Mouse (Mus musculus) MEL (cell line): ENCODE data around the gene Gm17606. TPM values are rescaled to one million over a fixed set of nuclear protein-coding genes. Genes with fewer than 3 reads are reported as not detected.

Source experiments
- DNase-seq: peaks from one replicate; pipeline ENCODE4 v3.0.0; 2011; ENCODE audit warnings: low read depth, low spot score
- H3K27ac ChIP-seq: 2 replicates; pipeline ENCODE4 v1.5.1; 2012; ENCODE audit warnings: low read depth, mild to moderate bottlenecking, control low read depth, low read length, moderate library complexity; ENCODE audit not compliant: control insufficient read depth
- H3K27me3 ChIP-seq, 2 experiments: fragments of 150-350 bp in 1 of 2; sonication (generic) in 1 of 2; 2 replicates each; pipeline ENCODE4 v1.6.1; 2012; ENCODE audit warnings: low read length in 2 of 2, mild to moderate bottlenecking in 2 of 2, improper control_type of control experiment in 1 of 2, moderate library complexity in 1 of 2; ENCODE audit not compliant: insufficient read depth in 2 of 2, control insufficient read depth in 1 of 2
- H3K36me3 ChIP-seq, 2 experiments: 2 replicates each; pipeline ENCODE4 v1.6.1; 2012 to 2014; ENCODE audit warnings: low read length in 2 of 2, improper control_type of control experiment in 1 of 2, inconsistent platforms in 1 of 2, mild to moderate bottlenecking in 1 of 2; ENCODE audit not compliant: insufficient read depth in 2 of 2, control insufficient read depth in 1 of 2
- H3K4me1 ChIP-seq, 2 experiments: fragments of 150-350 bp in 1 of 2; sonication (generic) in 1 of 2; 2 replicates each; pipeline ENCODE4 v1.6.1; 2012; ENCODE audit warnings: low read length in 2 of 2, improper control_type of control experiment in 1 of 2, mild to moderate bottlenecking in 1 of 2; ENCODE audit not compliant: insufficient read depth in 2 of 2, control insufficient read depth in 1 of 2
- H3K4me3 ChIP-seq, 2 experiments: fragments of 150-350 bp in 1 of 2; sonication (generic) in 1 of 2; 2 replicates each; pipeline ENCODE4 v1.5.1; 2012; ENCODE audit warnings: low read depth in 2 of 2, low read length in 2 of 2, mild to moderate bottlenecking in 2 of 2, moderate library complexity in 2 of 2, control low read depth in 1 of 2, improper control_type of control experiment in 1 of 2; ENCODE audit not compliant: control insufficient read depth in 1 of 2, insufficient read depth in 1 of 2
- H3K79me2 ChIP-seq: 2 replicates; pipeline ENCODE4 v1.6.1; 2012; ENCODE audit warnings: mild to moderate bottlenecking, low read length, moderate library complexity; ENCODE audit not compliant: control insufficient read depth, poor library complexity, insufficient read depth
- H3K9ac ChIP-seq: 2 replicates; pipeline ENCODE4 v1.6.1; 2012; ENCODE audit warnings: low read depth, mild to moderate bottlenecking, control low read depth, low read length, moderate library complexity; ENCODE audit not compliant: control insufficient read depth, poor library complexity, severe bottlenecking
- H3K9me3 ChIP-seq: fragments of 150-350 bp; sonication (generic); replicated peaks from 2 replicates; pipeline ENCODE4 v1.6.1; 2012; ENCODE audit warnings: mild to moderate bottlenecking, low read length, improper control_type of control experiment, moderate library complexity; ENCODE audit not compliant: insufficient read depth
- CHD2 ChIP-seq: IDR thresholded peaks from 2 replicates; pipeline ENCODE4 v1.6.1; 2011; ENCODE audit warnings: low read length, improper control_type of control experiment
- CTCF ChIP-seq, 3 experiments: IDR thresholded peaks in 2 of 3; conservative IDR thresholded peaks in 1 of 3; 2 replicates each; pipeline ENCODE4 v1.5.1; 2011 to 2012; ENCODE audit warnings: low read length in 3 of 3, low read depth in 2 of 3, mild to moderate bottlenecking in 2 of 3, improper control_type of control experiment in 1 of 3, inconsistent platforms in 1 of 3, mixed read lengths in 1 of 3, moderate library complexity in 1 of 3; ENCODE audit not compliant: control insufficient read depth in 1 of 3, insufficient read depth in 1 of 3, poor library complexity in 1 of 3, severe bottlenecking in 1 of 3
- E2F4 ChIP-seq: IDR thresholded peaks from 2 replicates; pipeline ENCODE4 v1.6.1; 2011; ENCODE audit warnings: low read depth, low read length, improper control_type of control experiment, borderline replicate concordance
- ELF1 ChIP-seq: IDR thresholded peaks from 2 replicates; pipeline ENCODE4 v1.6.1; 2014; ENCODE audit warnings: low read depth, mild to moderate bottlenecking, inconsistent platforms, low read length, improper control_type of control experiment, moderate library complexity
- EP300 ChIP-seq, 2 experiments: IDR thresholded peaks; 2 replicates each; pipeline ENCODE4 v1.6.1; 2011; ENCODE audit warnings: improper control_type of control experiment in 2 of 2, low read length in 2 of 2, low read depth in 1 of 2, mild to moderate bottlenecking in 1 of 2
- ETS1 ChIP-seq: IDR thresholded peaks from 2 replicates; pipeline ENCODE4 v1.6.1; 2012; ENCODE audit warnings: low read depth, mild to moderate bottlenecking, inconsistent platforms, low read length, improper control_type of control experiment, moderate library complexity
- GABPA ChIP-seq: IDR thresholded peaks from 2 replicates; pipeline ENCODE4 v1.6.1; 2012; ENCODE audit warnings: low read depth, mild to moderate bottlenecking, inconsistent platforms, low read length, improper control_type of control experiment, moderate library complexity
- JUND ChIP-seq: IDR thresholded peaks from 2 replicates; pipeline ENCODE4 v1.6.1; 2011; ENCODE audit warnings: low read depth, mild to moderate bottlenecking, improper control_type of control experiment, low read length
- KAT2A ChIP-seq: conservative IDR thresholded peaks from 2 replicates; pipeline ENCODE4 v1.6.1; 2012; ENCODE audit warnings: low read depth, low read length, improper control_type of control experiment, inconsistent platforms
- MAFK ChIP-seq: IDR thresholded peaks from 2 replicates; pipeline ENCODE4 v1.6.1; 2011; ENCODE audit warnings: low read depth, mild to moderate bottlenecking, low read length, improper control_type of control experiment, borderline replicate concordance
- MAX ChIP-seq: IDR thresholded peaks from 2 replicates; pipeline ENCODE4 v1.6.1; 2011; ENCODE audit warnings: low read length, improper control_type of control experiment
- MAZ ChIP-seq: IDR thresholded peaks from 2 replicates; pipeline ENCODE4 v1.6.1; 2012; ENCODE audit warnings: low read depth, mild to moderate bottlenecking, inconsistent platforms, low read length, improper control_type of control experiment
- MXI1 ChIP-seq: IDR thresholded peaks from 2 replicates; pipeline ENCODE4 v1.6.1; 2011; ENCODE audit warnings: mild to moderate bottlenecking, low read depth, low read length, improper control_type of control experiment
- NELFE ChIP-seq: IDR thresholded peaks from 2 replicates; pipeline ENCODE4 v1.6.1; 2011; ENCODE audit warnings: low read depth, low read length, improper control_type of control experiment
- NRF1 ChIP-seq: IDR thresholded peaks from 2 replicates; pipeline ENCODE4 v1.6.1; 2014; ENCODE audit warnings: low read depth, mild to moderate bottlenecking, inconsistent platforms, low read length, improper control_type of control experiment, moderate library complexity; ENCODE audit not compliant: poor library complexity, insufficient read depth, severe bottlenecking
- POLR2A ChIP-seq, 2 experiments: IDR thresholded peaks; 2 replicates each; pipeline ENCODE4 v1.6.1; 2011 to 2012; ENCODE audit warnings: low read length in 2 of 2, mild to moderate bottlenecking in 2 of 2, control low read depth in 1 of 2, improper control_type of control experiment in 1 of 2, low read depth in 1 of 2, moderate library complexity in 1 of 2; ENCODE audit not compliant: control insufficient read depth in 1 of 2, insufficient read depth in 1 of 2, poor library complexity in 1 of 2
- RCOR1 ChIP-seq: IDR thresholded peaks from 2 replicates; pipeline ENCODE4 v1.6.1; 2012; ENCODE audit warnings: low read depth, mild to moderate bottlenecking, inconsistent platforms, low read length, improper control_type of control experiment
- SIN3A ChIP-seq: IDR thresholded peaks from 2 replicates; pipeline ENCODE4 v1.6.1; 2012; ENCODE audit warnings: low read length, improper control_type of control experiment, inconsistent platforms
- SMC3 ChIP-seq: IDR thresholded peaks from 2 replicates; pipeline ENCODE4 v1.6.1; 2011; ENCODE audit warnings: low read depth, low read length, improper control_type of control experiment
- TAL1 ChIP-seq: IDR thresholded peaks from 2 replicates; pipeline ENCODE4 v1.6.1; 2012; ENCODE audit warnings: mild to moderate bottlenecking, inconsistent platforms, low read length, moderate library complexity, mixed read lengths
- TBP ChIP-seq: IDR thresholded peaks from 2 replicates; pipeline ENCODE4 v1.8.0; 2011; ENCODE audit warnings: low read depth, low read length, improper control_type of control experiment
- TCF12 ChIP-seq: IDR thresholded peaks from 2 replicates; pipeline ENCODE4 v1.6.1; 2014; ENCODE audit warnings: low read depth, mild to moderate bottlenecking, inconsistent platforms, low read length, improper control_type of control experiment, moderate library complexity
- UBTF ChIP-seq: IDR thresholded peaks from 2 replicates; pipeline ENCODE4 v1.6.1; 2012; ENCODE audit warnings: low read depth, mild to moderate bottlenecking, inconsistent platforms, low read length, improper control_type of control experiment, moderate library complexity, borderline replicate concordance; ENCODE audit not compliant: insufficient read depth
- USF1 ChIP-seq: IDR thresholded peaks from 2 replicates; pipeline ENCODE4 v1.6.1; 2014; ENCODE audit warnings: low read depth, mild to moderate bottlenecking, inconsistent platforms, low read length, improper control_type of control experiment, moderate library complexity
- ZC3H11A ChIP-seq: IDR thresholded peaks from 2 replicates; pipeline ENCODE4 v1.6.1; 2012; ENCODE audit warnings: low read depth, mild to moderate bottlenecking, inconsistent platforms, low read length, improper control_type of control experiment
- ZKSCAN1 ChIP-seq: IDR thresholded peaks from 2 replicates; pipeline ENCODE4 v1.6.1; 2012; ENCODE audit warnings: low read depth, mild to moderate bottlenecking, inconsistent platforms, low read length, improper control_type of control experiment, moderate library complexity
- polyA plus RNA-seq, 2 experiments: library from polyadenylated mRNA; stranded (reverse) in 1 of 2; unstranded in 1 of 2; fragments of >175 nt in 1 of 2; fragments of >200 nt in 1 of 2; gene quantifications; 2 replicates each; pipeline versions ENCODE4 v1.2.1 to v1.2.4; 2012; ENCODE audit warnings: low replicate concordance in 2 of 2, low read depth in 1 of 2; ENCODE audit not compliant: insufficient read length in 2 of 2, insufficient read depth in 1 of 2, missing spikeins in 1 of 2
- total RNA-seq: library from RNA; depleted of rRNA; stranded (reverse); fragments of 300-350 nt; gene quantifications from 2 replicates; pipeline ENCODE4 v1.2.3, GENCODE M21; 2012

Gm17606 gene
- total and polyA plus RNA-seq, 3 experiments: 0.99 TPM; not detected in 2

GRCm38 (mm10) chr14:54651556-54651955, 10.8 kb downstream of the Gm17606 start:
- Histone ChIP-seq H3K4me3 (no peak overlapping the region), H3K9ac (no peak overlapping the region), H3K9me3 (no peaks in the 10 kb centered on the region), H3K36me3 (peaks cover 12 to 37% of the 10 kb centered on the region in 2 experiments), H3K27ac (no peak overlapping the region), H3K4me1 (peaks cover 4 to 31% of the 10 kb centered on the region in 2 experiments), H3K27me3 (no peaks in the 10 kb centered on the region), H3K79me2 (peaks cover 24% of the 10 kb centered on the region)
- DNase-seq: no peak
- TF ChIP-seq SIN3A: no peak
- no peak for TF ChIP-seq RCOR1
- no peak for TF ChIP-seq GABPA
- TF ChIP-seq MXI1: no peak
- TF ChIP-seq MAX: no peak
- TF ChIP-seq CHD2: no peak
- TF ChIP-seq MAFK: no peak
- TF ChIP-seq NELFE: no peak

- Histone ChIP-seq H3K27me3 (no peaks in the 10 kb centered on the region), H3K27ac (peak overlapping the region; percentile 47), H3K4me3 (peak overlapping the region; percentile 96 to 97), H3K9me3 (no peaks in the 10 kb centered on the region), H3K9ac (peak overlapping the region; percentile 96), H3K4me1 (peaks cover 4 to 29% of the 10 kb centered on the region in 2 experiments), H3K79me2 (peaks cover 24% of the 10 kb centered on the region), H3K36me3 (peaks cover 7 to 34% of the 10 kb centered on the region in 2 experiments; a peak in 3 of 4 replicates)
- DNase-seq: peak; percentile 30
- 0 out of 2 replicates have a peak, but pooled peaks have one; percentile 45 for TF ChIP-seq USF1
- no peak for TF ChIP-seq ELF1
These were observed 12.0 kb downstream of the Gm17606 start for GRCm38 (mm10) chr14:54652787-54653186.

GRCm38 (mm10) chr14:54653496-54653895, 12.7 kb downstream of the Gm17606 start:
- Histone ChIP-seq H3K9ac (peak overlapping the region; percentile 96), H3K4me1 (peaks cover 3 to 24% of the 10 kb centered on the region in 2 experiments), H3K79me2 (peaks cover 24% of the 10 kb centered on the region), H3K36me3 (peaks cover 9 to 30% of the 10 kb centered on the region in 2 experiments), H3K4me3 (peak overlapping the region; percentile 96 to 97), H3K27me3 (no peaks in the 10 kb centered on the region), H3K9me3 (no peaks in the 10 kb centered on the region), H3K27ac (peak overlapping the region; percentile 93)
- peak; percentile 93 for DNase-seq
- peak; percentile 26; the same call in 1 of the 2 replicates for TF ChIP-seq KAT2A
- TF ChIP-seq CTCF (IDR thresholded peaks at IDR 0.05 in 2 of 3, conservative IDR thresholded peaks at IDR 0.05 in 1 of 3; ENCODE audit: control insufficient read depth in 1 of 3, insufficient read depth in 1 of 3, low read depth in 2 of 3, low read length in 3 of 3, poor library complexity in 1 of 3, severe bottlenecking in 1 of 3): no peak
- peak; percentile 62 for TF ChIP-seq TCF12
- TF ChIP-seq EP300 (IDR thresholded peaks at IDR 0.05; ENCODE audit: low read depth in 1 of 2, low read length in 2 of 2): no peak
- TF ChIP-seq ZC3H11A: no peak
- no peak for TF ChIP-seq ZKSCAN1
- peak; percentile 57; the same call in 1 of the 2 replicates for TF ChIP-seq TBP
- peak; percentile 83 for TF ChIP-seq NELFE
- no peak; the same call in 1 of the 2 replicates for TF ChIP-seq NRF1
- 0 out of 2 replicates have a peak, but pooled peaks have one; percentile 31 for TF ChIP-seq ETS1
- no peak for TF ChIP-seq RCOR1
- no peak for TF ChIP-seq JUND
- TF ChIP-seq GABPA: no peak
- TF ChIP-seq SIN3A: peak; percentile 60; the same call in 1 of the 2 replicates
- peak; percentile 64 to 92; a peak in 3 of 4 replicates for TF ChIP-seq POLR2A (IDR thresholded peaks at IDR 0.05; ENCODE audit: control insufficient read depth in 1 of 2, insufficient read depth in 1 of 2, low read depth in 1 of 2, low read length in 2 of 2, poor library complexity in 1 of 2)
- TF ChIP-seq TAL1: no peak
- peak; percentile 86 for TF ChIP-seq MAZ
- peak; percentile 53; the same call in 1 of the 2 replicates for TF ChIP-seq MAX
- no peak for TF ChIP-seq SMC3
- TF ChIP-seq E2F4: no peak
- no peak for TF ChIP-seq UBTF
